Mouse (Mus musculus) MN1 (cell line): ENCODE data around the gene Rere.

Experiments used
- DNase-seq: peaks from one replicate; pipeline ENCODE4 v3.0.0-alpha.2; 2016; ENCODE audit warnings: low spot score

The Rere gene

DNA sequence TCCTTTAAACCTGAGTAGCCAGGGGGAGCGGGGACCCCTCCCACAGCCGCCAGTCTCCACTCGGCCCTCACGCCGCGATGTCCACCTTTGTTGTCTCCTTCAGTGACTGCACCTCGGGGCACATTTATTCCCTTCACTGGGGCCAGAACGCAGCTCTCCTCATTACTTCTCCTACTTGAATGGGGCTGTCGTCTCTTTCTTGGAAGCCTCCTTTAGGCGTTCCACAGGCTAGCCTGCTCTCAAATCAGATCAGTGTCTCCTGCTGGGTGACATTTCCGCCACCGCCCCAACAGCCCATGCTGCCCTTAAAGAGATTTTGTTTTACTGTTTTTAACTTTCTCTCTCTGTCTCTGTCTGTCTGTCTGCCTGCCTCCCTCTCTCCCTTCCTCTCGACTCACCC lies 380.4 kb downstream of the Rere start:
- no peak for DNase-seq

GRCm38 (mm10) chr4:150663192-150663591 lies 381.7 kb downstream of the Rere start:
- DNase-seq: no peak

GRCm38 (mm10) chr4:150664726-150665125 lies 383.3 kb downstream of the Rere start:
- DNase-seq: no peak

DNA sequence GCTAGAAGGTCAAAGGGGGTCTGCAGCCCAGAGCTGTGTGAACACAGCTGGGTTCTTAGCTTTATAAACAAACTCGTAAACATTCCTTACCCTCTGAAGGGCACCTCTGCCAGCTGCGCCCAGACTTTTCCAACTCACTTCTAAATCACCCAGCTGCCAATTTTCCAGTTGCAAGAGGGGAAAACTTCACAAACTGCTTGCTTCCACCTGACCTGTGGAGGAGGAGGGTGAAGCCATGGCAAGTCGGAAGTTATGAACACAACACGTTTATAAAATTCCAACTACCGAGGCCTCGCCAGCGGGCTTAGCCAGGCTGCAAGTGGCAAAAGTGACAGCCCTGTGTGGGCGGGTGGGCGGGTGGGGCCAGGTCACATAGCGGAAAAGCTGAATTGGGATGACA lies 384.4 kb downstream of the Rere start:
- DNase-seq: no peak
